Mouse (Mus musculus) forebrain, postnatal 0 days (tissue): ENCODE measurements around the gene Washc1. TPM values are rescaled to one million over a fixed set of nuclear protein-coding genes. Genes with fewer than 3 reads are reported as not detected.
A peak's percentile ranks its signal among the peaks of the same experiment; 100 is the strongest.

Experiments
- ATAC-seq: fragments of 200-750 bp; cut with Nextera tagmentation; 2 replicates; pipeline ENCODE4 v1.8.0; 2017; ENCODE audit warnings: mild to moderate bottlenecking, moderate library complexity
- DNase-seq: peaks from one replicate; pipeline ENCODE4 v3.0.0-alpha.2; 2015
- H3K27ac ChIP-seq: fragments of 300-500 bp; sonication (generic); 2 replicates; pipeline ENCODE4 v1.5.1; 2014; ENCODE audit warnings: low read depth, mild to moderate bottlenecking, antibody characterized with exemption, low read length, moderate library complexity, mixed read lengths
- H3K27me3 ChIP-seq: fragments of 300-500 bp; sonication (generic); 2 replicates; pipeline ENCODE4 v1.6.1; 2014; ENCODE audit warnings: mild to moderate bottlenecking, low read length, mixed read lengths; ENCODE audit not compliant: insufficient read depth
- H3K36me3 ChIP-seq: fragments of 300-500 bp; sonication (generic); 2 replicates; pipeline ENCODE4 v1.6.1; 2014; ENCODE audit warnings: mild to moderate bottlenecking, moderate library complexity; ENCODE audit not compliant: insufficient read depth
- H3K4me1 ChIP-seq: fragments of 300-500 bp; sonication (generic); 2 replicates; pipeline ENCODE4 v1.6.1; 2014; ENCODE audit warnings: antibody characterized with exemption; ENCODE audit not compliant: insufficient read depth
- H3K4me2 ChIP-seq: fragments of 300-500 bp; sonication (generic); 2 replicates; pipeline ENCODE4 v1.6.1; 2014; ENCODE audit warnings: low read depth, mild to moderate bottlenecking, moderate library complexity
- H3K4me3 ChIP-seq: fragments of 300-500 bp; sonication (generic); 2 replicates; pipeline ENCODE4 v1.5.1; 2014; ENCODE audit warnings: low read depth, low read length, mixed read lengths
- H3K9ac ChIP-seq: fragments of 300-500 bp; sonication (generic); 2 replicates; pipeline ENCODE4 v1.6.1; 2014; ENCODE audit warnings: mild to moderate bottlenecking
- H3K9me3 ChIP-seq: fragments of 300-500 bp; sonication (generic); 2 replicates; pipeline ENCODE4 v1.6.1; 2016; ENCODE audit warnings: low read length
- CTCF ChIP-seq: sonication (generic); IDR thresholded peaks from 2 replicates; pipeline ENCODE4 v1.5.1; 2016; ENCODE audit warnings: antibody characterized with exemption, control low read depth, low read depth
- WGBS: fragments of 180-500 bp; shearing (Covaris S2); extraction: QIAGEN DNeasy Blood & Tissue Kit; methylation state at CpG from one replicate; pipeline ENCODE4 v1.1.7; 2014; 5-methylcytosine and 5-hydroxymethylcytosine counted together
- polyA plus RNA-seq: library from polyadenylated mRNA; unstranded; fragments of >200 nt; fragmentation: Nextera tagmentation; extraction: Ambion mirVana; gene quantifications from 2 replicates; pipeline ENCODE4 v1.2.1, GENCODE M21; 2015
- total RNA-seq: library from RNA; depleted of rRNA; stranded (reverse); fragments of >200 nt; gene quantifications from 2 replicates; pipeline ENCODE4 v1.2.3, GENCODE M21; 2014

Washc1 gene
- total and polyA plus RNA-seq, 2 experiments from 2014 or later: 42.0 to 54.6 TPM

DNA sequence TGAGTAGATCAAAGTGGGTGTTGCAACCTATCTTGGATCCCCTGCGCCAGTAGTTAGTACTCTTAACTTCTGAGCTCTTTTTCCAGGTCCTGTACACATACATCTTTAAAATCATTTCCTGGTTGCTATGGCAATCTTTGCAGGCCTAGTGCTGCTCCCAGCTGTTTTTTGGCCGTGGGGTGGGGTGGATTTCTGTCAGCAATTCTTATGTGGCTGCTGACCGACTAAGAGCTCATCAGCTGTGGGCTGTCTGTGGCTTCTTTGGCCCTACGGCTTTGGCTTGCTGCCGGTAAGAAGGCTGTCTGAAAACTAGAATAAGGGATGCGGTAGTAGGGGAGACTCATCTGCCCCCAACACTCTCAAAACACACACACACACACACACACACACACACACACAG, 599 bp upstream of the Washc1 start:
- Histone ChIP-seq H3K4me2 (peak overlapping the region; percentile 64), H3K9me3 (no peaks in the 10 kb centered on the region), H3K9ac (no peak overlapping the region), H3K4me1 (no peaks in the 10 kb centered on the region), H3K4me3 (peak overlapping the region; percentile 92), H3K36me3 (peaks cover 19% of the 10 kb centered on the region), H3K27ac (no peak overlapping the region), H3K27me3 (no peaks in the 10 kb centered on the region)
- ATAC-seq: no peak
- TF ChIP-seq CTCF: no peak
- WGBS: 47% methylated on average over 6 of the region's 6 CpGs
- DNase-seq: no peak

DNA sequence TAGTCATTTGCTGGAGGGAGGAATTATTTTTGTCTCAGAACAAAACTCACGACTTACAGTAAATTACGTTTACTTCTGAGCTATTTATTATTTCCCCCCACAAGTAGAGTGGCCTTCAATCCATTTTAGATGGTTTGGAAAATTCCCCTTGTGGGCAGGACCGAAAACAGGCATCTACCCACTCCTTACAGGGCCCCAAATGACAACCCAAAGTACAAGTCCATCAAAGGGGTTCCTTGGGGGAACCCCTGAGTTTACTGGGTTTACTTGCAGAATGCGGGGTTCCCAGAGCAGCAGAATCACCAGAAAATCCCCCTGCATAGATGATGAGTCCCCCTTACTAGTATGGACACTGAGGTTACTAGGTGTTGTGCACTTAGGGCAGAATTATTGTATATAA, 821 bp downstream of the Washc1 start:
- 36% methylated on average over 4 of the region's 4 CpGs for WGBS
- peak overlapping the region; percentile 74 for H3K9ac ChIP-seq
- H3K4me1 ChIP-seq: no peaks in the 10 kb centered on the region
- peak overlapping the region; percentile 64 for H3K4me2 ChIP-seq
- no peaks in the 10 kb centered on the region for H3K9me3 ChIP-seq
- peaks cover 33% of the 10 kb centered on the region for H3K36me3 ChIP-seq
- H3K27me3 ChIP-seq: no peaks in the 10 kb centered on the region
- H3K4me3 ChIP-seq: peak overlapping the region; percentile 92
- no peak for TF ChIP-seq CTCF
- no peak for DNase-seq
- no peak overlapping the region for H3K27ac ChIP-seq
- ATAC-seq: no peak

DNA sequence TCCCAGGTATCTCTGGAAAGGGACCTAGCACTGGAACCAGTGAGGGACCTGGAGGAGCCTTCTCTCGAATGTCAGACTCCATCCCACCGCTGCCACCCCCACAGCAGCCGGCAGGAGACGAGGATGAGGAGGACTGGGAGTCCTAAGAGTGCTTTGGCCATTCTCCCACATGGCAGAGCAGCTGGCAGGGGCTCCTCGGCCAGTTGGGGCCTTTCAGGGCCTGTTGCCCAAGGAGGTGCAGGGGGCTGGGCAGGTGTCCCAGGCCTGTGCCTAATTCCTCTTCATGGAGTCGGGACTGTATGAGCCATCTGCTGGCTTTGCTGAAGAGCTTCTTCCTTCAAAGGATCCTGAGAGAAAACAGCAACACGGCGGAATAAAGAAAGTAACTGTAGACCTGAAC, 7.6 kb downstream of the Washc1 start:
- Histone ChIP-seq H3K4me2 (no peak overlapping the region), H3K27me3 (no peaks in the 10 kb centered on the region), H3K27ac (no peak overlapping the region), H3K4me3 (no peak overlapping the region), H3K9ac (no peak overlapping the region), H3K9me3 (no peaks in the 10 kb centered on the region), H3K4me1 (no peaks in the 10 kb centered on the region), H3K36me3 (peaks cover 60% of the 10 kb centered on the region)
- DNase-seq (no peak), ATAC-seq (no peak)
- TF ChIP-seq CTCF: no peak
- WGBS: 75% methylated on average over 8 of the region's 8 CpGs

DNA sequence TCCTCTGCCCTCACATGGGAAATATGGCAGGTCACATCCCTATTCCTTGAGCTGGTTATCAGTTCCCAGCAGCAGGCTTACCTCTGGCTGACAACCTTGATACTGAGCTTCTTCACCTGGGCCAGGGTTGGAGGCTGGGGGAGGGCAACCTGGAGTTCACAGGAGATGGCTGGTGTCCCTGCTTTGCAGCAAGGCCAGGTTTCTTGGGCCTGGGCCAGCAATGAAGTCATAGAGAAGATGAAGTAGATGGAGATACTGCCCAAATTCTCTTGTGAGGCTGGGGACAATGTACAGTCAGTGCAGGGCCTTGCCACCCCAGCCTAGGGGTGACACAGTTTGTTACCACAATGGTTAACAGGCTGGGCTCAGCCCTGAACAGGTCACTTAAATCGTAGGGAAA, 9.4 kb downstream of the Washc1 start:
- Histone ChIP-seq H3K9me3 (no peaks in the 10 kb centered on the region), H3K4me3 (no peak overlapping the region), H3K4me1 (no peaks in the 10 kb centered on the region), H3K27ac (no peak overlapping the region), H3K4me2 (no peak overlapping the region), H3K27me3 (no peaks in the 10 kb centered on the region), H3K9ac (no peak overlapping the region), H3K36me3 (peaks cover 44% of the 10 kb centered on the region)
- DNase-seq (no peak), ATAC-seq (no peak)
- 78% methylated on average over 1 of the region's 1 CpGs for WGBS
- no peak for TF ChIP-seq CTCF

DNA sequence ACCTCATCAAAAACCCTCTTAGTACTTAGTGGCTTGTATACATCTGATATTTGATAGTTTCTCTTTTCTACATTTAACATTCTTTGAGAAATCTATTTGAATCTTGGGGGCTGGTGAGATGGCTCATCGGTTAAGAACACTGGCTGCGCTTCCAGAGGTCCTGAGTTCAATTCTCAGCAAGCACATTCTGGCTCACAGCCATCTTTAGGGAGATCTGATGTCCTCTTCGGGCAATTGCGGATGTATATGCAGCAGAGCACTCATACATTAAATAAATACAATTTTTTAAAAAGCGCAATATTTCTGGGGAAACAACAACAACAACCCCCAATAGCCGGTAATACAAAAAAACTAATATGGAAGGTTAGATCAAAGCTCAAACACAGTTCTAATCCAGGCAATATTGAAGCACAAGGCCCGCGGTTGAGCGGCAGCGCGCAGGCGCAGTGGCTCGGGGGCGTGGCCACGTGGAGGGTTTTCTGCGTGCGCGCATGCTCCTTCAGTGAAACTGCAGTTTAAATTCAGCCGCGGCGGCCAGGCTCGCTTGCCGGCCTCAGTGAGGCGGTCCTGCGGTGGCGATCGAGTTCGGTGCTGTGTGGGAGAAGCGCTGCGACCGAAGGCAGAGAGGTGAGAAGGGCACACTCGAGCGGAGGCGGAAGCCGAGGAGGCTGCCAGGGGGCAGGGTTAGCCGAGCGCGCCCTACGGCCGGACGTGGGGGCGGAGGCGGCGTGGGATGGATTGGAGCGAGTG, 11.9 kb downstream of the Washc1 start, which contains the start of gene Ddx11:
Ddx11 (plus strand) TSS at position 455 of the 750 bp plus-strand sequence.
- no peak; the same call in 1 of the 2 replicates for TF ChIP-seq CTCF
- Histone ChIP-seq H3K27me3 (no peaks in the 10 kb centered on the region), H3K27ac (no peak within 1 kb of the TSS), H3K4me3 (peak within 1 kb of the TSS; percentile 81), H3K9me3 (no peaks in the 10 kb centered on the region), H3K4me1 (no peaks in the 10 kb centered on the region), H3K9ac (peak within 1 kb of the TSS; percentile 51), H3K36me3 (peaks cover 18% of the 10 kb centered on the region), H3K4me2 (peak within 1 kb of the TSS; percentile 62)
- DNase-seq (peak; percentile 95), ATAC-seq (peak; percentile 90)
- WGBS: 5% methylated on average over 45 of the region's 45 CpGs

DNA sequence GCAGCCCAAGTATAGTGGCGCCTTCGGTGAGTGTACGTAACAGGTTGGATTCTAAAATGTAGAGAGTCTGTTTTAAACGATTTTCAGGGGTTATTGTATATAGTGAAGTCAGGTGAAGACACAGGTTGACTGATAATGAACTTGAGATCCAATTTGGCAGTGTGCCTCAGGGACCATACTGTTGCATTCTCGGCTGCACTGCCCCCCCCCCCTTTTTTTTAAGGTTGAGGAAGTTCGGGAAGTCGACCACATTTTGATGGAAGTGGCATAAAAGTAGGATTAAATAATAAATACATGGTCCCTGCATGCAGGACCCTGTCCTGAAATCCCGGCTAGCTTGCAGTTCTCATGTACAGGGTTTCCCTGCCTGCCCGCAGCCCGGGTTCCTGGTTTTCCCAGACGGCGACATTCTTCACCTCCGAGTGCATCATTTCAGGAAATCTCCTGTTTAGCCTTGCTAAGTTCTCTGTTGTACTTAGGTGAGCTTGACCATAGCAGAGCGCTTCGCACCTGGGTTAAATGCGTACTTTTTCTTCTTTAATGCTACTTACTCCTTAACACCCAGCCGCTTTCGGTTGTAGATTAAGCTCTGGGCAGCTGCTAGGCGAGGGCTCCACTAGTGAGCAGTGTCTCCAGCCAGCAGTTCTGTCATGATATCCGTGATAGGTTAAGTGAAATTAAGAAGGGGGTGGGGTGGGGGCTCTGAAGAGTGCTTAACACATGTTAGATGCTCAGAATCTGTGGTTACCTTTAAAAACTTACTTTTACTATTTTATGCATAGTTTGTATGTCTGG, 12.7 kb downstream of the Washc1 start:
- H3K27ac ChIP-seq: no peak overlapping the region
- no peak for ATAC-seq

DNA sequence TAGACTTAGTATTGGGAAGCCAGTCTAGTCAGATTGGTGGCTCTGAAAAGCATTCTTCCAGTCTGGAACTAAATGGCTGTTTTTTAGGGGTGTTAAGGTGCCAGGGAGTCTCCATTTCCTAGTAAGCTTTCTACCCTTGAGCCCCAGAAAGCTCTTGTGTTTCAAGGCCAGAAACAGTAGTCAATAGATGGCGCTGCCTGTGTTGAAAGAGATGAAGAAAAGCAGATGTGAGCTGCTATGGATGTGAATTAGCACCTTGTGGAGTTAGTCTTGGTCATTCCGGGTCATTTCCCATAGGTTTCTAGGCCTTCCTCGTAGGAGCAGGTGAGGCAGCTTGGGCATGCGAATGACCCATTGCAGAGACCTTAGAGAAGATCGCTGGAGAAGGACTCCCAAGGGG, 13.9 kb downstream of the Washc1 start:
- Histone ChIP-seq H3K9ac (no peak overlapping the region), H3K4me2 (no peak overlapping the region), H3K4me3 (no peak overlapping the region), H3K27ac (no peak overlapping the region), H3K4me1 (no peaks in the 10 kb centered on the region), H3K9me3 (no peaks in the 10 kb centered on the region), H3K27me3 (no peaks in the 10 kb centered on the region), H3K36me3 (peaks cover 2% of the 10 kb centered on the region; the same call in 1 of the 2 replicates)
- DNase-seq (no peak), ATAC-seq (no peak)
- WGBS: 78% methylated on average over 5 of the region's 5 CpGs
- peak; percentile 30; the same call in 1 of the 2 replicates for TF ChIP-seq CTCF

More for the DNA sequence above, 12.7 kb downstream of the Washc1 start:
- no peak for DNase-seq
- no peak for TF ChIP-seq CTCF
- H3K9ac ChIP-seq: peak overlapping the region; percentile 51
- no peaks in the 10 kb centered on the region for H3K9me3 ChIP-seq
- peak overlapping the region; percentile 62 for H3K4me2 ChIP-seq
- H3K36me3 ChIP-seq: peaks cover 10% of the 10 kb centered on the region
- no peaks in the 10 kb centered on the region for H3K4me1 ChIP-seq
- peak overlapping the region; percentile 81 for H3K4me3 ChIP-seq
- WGBS: 2% methylated on average over 20 of the region's 20 CpGs
- H3K27me3 ChIP-seq: no peaks in the 10 kb centered on the region
